Mouse (Mus musculus): Measurements from ENCODE around the gene Tppp3. TPM values are rescaled to one million over a fixed set of nuclear protein-coding genes. Genes with fewer than 3 reads are reported as not detected.

Tppp3 gene
- polyA plus RNA-seq, 1 experiment = 3.5 TPM

DNA sequence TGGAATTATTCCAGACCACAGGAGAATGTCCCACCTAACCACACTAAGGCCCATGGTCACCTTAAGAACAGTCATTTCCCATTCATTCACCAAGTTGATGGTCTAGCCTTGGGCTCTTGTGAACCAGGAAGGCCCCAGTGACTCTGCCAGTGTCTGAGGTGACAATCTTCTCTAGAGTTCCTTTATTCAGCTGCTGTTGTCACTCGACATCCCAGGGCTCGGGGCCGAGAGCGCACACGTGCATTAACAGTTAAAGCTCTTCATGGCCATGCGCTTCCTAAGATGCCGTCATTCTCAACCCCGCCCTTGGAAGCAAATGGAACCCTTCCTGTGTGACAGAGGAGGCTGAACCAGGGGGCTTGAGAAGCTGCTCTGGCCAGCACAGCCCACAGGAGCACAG lies 10.8 kb upstream of the Tppp3 start:
- WGBS = 87% methylated on average over 8 of the region's 8 CpGs
- TF ChIP-seq POLR2A (IDR thresholded peaks at IDR 0.05; ENCODE audit: borderline replicate concordance, control insufficient read depth, low read depth, low read length) = no peak
- TF ChIP-seq CTCF (IDR thresholded peaks at IDR 0.05; ENCODE audit: control insufficient read depth, insufficient read depth, low read length) = no peak

DNA sequence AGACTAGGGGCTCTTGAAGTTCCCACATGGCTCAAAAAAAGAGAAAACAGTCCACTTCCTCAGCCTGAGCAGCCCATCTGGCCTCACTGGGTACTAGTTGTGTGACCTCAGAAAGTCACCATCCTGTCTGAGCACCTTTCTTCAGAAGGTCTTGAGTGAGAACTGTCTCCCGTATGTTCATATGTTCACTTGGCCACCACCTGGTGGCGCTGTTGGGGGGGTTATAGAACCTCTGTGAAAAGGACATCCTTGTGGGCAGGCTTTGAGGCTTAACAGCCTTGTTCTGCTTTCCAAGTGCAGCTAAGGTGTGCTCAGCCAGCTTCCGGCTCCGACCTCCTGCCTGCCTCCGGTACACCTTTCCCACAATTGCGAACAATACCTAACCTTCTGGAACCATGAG lies 10.1 kb upstream of the Tppp3 start:
- TF ChIP-seq POLR2A (IDR thresholded peaks at IDR 0.05; ENCODE audit: borderline replicate concordance, control insufficient read depth, low read depth, low read length) (no peak), CTCF (IDR thresholded peaks at IDR 0.05; ENCODE audit: control insufficient read depth, insufficient read depth, low read length) (peak; percentile 51; the same call in 1 of the 2 replicates)
- Histone ChIP-seq H3K27ac (ENCODE audit: control insufficient read depth, insufficient read depth, low read depth, low read length, poor library complexity) (no peak overlapping the region), H3K4me3 (replicated peaks; ENCODE audit: control insufficient read depth, low read depth, low read length) (no peak overlapping the region), H3K4me1 (ENCODE audit: control insufficient read depth, insufficient read depth, low read length) (no peaks in the 10 kb centered on the region)
- WGBS = 68% methylated on average over 6 of the region's 6 CpGs

More for the DNA sequence above, 10.8 kb upstream of the Tppp3 start:
- H3K27ac ChIP-seq (ENCODE audit: control insufficient read depth, insufficient read depth, low read depth, low read length, poor library complexity) = no peak overlapping the region
- H3K4me3 ChIP-seq (replicated peaks; ENCODE audit: control insufficient read depth, low read depth, low read length) = no peak overlapping the region
- no peaks in the 10 kb centered on the region for H3K4me1 ChIP-seq (ENCODE audit: control insufficient read depth, insufficient read depth, low read length)

DNA sequence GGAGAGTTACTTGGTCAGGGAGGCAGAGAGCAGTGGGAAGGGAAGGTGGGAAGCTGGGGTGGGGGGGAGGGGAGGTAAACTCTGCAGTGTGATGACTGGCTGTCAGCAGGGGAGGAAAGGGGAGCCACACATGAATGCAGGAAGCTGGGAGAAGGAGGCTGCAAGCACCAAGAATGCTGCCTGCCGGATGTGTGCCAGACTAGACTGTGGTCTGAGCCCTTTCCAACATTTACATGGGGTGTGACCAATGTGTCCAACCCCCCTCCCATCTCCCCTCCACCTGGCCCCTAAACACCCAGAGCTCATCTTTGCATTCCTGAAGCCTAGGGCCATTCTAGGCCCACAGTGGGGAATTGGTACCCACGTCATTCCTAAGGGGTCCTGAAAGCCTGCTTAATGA lies 9.7 kb upstream of the Tppp3 start:
- TF ChIP-seq CTCF (IDR thresholded peaks at IDR 0.05; ENCODE audit: control insufficient read depth, insufficient read depth, low read length) (no peak), POLR2A (IDR thresholded peaks at IDR 0.05; ENCODE audit: borderline replicate concordance, control insufficient read depth, low read depth, low read length) (no peak)
- no peak overlapping the region for H3K27ac ChIP-seq (ENCODE audit: control insufficient read depth, insufficient read depth, low read depth, low read length, poor library complexity)
- 82% methylated on average over 2 of the region's 2 CpGs for WGBS

DNA sequence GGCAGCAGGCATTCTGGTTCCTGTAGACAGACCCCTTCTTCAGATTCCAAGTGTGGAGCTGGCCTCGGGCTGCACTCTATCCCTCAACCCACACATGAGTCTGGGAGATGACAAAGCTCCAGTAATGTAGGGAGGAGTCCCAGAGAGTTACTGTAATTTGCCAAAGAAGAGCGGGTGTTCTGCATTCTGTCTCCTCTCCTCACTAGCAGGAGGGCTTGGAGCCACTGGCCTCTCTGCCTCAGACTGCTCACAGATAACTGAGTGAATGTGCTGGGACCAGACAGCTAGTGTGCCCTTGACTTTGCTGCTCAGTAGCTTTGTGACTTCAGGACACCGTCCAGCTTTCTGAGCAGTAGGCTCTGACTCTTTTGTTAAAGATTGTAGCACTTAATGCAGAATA lies 6.5 kb upstream of the Tppp3 start:
- 85% methylated on average over 3 of the region's 3 CpGs for WGBS
- Histone ChIP-seq H3K27ac (ENCODE audit: control insufficient read depth, insufficient read depth, low read depth, low read length, poor library complexity) (no peak overlapping the region), H3K4me3 (replicated peaks; ENCODE audit: control insufficient read depth, low read depth, low read length) (no peak overlapping the region), H3K4me1 (ENCODE audit: control insufficient read depth, insufficient read depth, low read length) (no peaks in the 10 kb centered on the region)
- no peak for TF ChIP-seq CTCF (IDR thresholded peaks at IDR 0.05; ENCODE audit: control insufficient read depth, insufficient read depth, low read length)
- no peak for TF ChIP-seq POLR2A (IDR thresholded peaks at IDR 0.05; ENCODE audit: borderline replicate concordance, control insufficient read depth, low read depth, low read length)

More for the DNA sequence above, 9.7 kb upstream of the Tppp3 start:
- Histone ChIP-seq H3K4me3 (replicated peaks; ENCODE audit: control insufficient read depth, low read depth, low read length) (no peak overlapping the region), H3K4me1 (ENCODE audit: control insufficient read depth, insufficient read depth, low read length) (no peaks in the 10 kb centered on the region)

DNA sequence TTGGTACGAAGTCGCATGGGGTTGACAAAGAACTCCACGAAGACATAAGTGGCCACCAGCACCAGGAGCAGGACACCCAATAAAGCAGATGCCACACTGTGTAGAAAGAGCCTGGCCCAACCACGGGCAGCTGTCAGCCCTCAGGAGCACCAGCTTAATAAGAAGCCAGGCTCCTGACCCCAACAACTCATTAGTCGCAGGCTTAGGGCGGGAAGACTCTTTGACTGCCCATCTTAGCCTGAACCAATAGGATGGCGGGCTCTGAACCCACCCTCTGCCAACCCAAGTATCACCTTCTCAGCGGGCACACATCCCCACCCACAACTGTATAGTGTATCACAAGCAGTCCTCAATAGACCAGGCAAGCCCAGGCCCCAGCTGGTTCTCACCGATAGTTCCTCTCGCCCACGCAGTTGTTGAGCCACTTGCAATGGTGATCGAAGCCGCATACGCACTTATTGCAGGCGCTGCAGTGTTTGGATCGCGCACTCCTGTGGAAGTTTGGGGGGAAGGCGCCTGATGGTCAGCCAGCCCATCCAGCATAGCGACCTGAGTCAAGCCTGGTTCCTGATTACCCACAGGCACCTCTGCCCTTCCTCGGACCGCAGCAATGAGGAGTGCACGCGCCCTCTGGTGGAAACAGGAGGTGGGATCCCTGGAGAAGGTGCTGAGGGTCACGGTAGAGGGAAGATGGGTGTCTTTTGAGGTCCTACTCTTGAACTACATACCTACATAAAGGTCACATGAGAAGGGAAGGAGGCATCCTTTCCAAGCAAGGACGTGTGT lies 5.5 kb upstream of the Tppp3 start:
- Histone ChIP-seq H3K4me3 (replicated peaks; ENCODE audit: control insufficient read depth, low read depth, low read length) (no peak overlapping the region), H3K27ac (ENCODE audit: control insufficient read depth, insufficient read depth, low read depth, low read length, poor library complexity) (no peak overlapping the region), H3K4me1 (ENCODE audit: control insufficient read depth, insufficient read depth, low read length) (no peaks in the 10 kb centered on the region)
- TF ChIP-seq CTCF (IDR thresholded peaks at IDR 0.05; ENCODE audit: control insufficient read depth, insufficient read depth, low read length) (peak; percentile 82), POLR2A (IDR thresholded peaks at IDR 0.05; ENCODE audit: borderline replicate concordance, control insufficient read depth, low read depth, low read length) (no peak; the same call in 1 of the 2 replicates)
- 60% methylated on average over 25 of the region's 25 CpGs for WGBS

DNA sequence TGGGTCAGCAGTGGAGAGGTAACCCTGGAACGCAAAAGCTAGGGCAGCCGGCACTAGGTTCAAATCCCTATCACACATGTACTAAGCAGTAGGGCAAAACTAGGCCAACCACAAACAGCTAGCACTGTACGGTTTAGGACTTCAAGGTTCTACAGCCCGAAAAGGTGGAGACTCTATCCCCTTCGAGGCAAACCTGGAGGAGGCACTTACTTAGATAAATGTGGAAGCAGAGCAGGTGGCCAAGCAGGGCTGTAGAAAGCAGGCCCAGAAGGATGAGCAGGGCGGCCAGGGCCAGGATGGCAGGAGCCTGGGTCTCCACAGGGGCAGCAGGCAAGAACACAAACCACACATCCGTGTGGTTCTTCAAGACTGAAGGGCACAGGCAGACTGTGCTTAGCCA lies 4.8 kb upstream of the Tppp3 start:
- 86% methylated on average over 7 of the region's 7 CpGs for WGBS
- Histone ChIP-seq H3K4me3 (replicated peaks; ENCODE audit: control insufficient read depth, low read depth, low read length) (no peak overlapping the region), H3K4me1 (ENCODE audit: control insufficient read depth, insufficient read depth, low read length) (no peaks in the 10 kb centered on the region), H3K27ac (ENCODE audit: control insufficient read depth, insufficient read depth, low read depth, low read length, poor library complexity) (no peak overlapping the region)
- TF ChIP-seq POLR2A (IDR thresholded peaks at IDR 0.05; ENCODE audit: borderline replicate concordance, control insufficient read depth, low read depth, low read length) = no peak

DNA sequence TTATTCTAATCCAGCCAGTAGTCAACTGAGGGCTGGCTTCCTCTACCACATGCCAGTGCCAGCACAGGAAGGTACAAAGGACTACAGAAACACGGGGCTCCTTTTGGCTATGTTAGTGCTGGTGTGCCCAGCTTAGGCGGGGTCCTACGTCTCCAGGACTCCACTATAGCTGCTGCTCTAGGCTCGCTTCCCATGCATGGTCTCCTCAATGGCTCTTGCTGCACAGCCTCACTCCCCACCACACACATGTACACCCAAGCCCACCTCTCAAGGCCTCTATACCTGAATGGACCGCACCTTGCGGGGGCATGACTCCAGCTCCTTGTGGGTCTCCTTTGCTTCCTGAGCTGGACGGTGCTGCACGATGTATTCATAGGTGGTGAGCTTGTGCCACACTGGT lies 4.4 kb upstream of the Tppp3 start:
- no peaks in the 10 kb centered on the region for H3K4me1 ChIP-seq (ENCODE audit: control insufficient read depth, insufficient read depth, low read length)
- TF ChIP-seq CTCF (IDR thresholded peaks at IDR 0.05; ENCODE audit: control insufficient read depth, insufficient read depth, low read length) (no peak), POLR2A (IDR thresholded peaks at IDR 0.05; ENCODE audit: borderline replicate concordance, control insufficient read depth, low read depth, low read length) (no peak)
- no peak overlapping the region for H3K4me3 ChIP-seq (replicated peaks; ENCODE audit: control insufficient read depth, low read depth, low read length)
- 90% methylated on average over 8 of the region's 8 CpGs for WGBS
- no peak overlapping the region for H3K27ac ChIP-seq (ENCODE audit: control insufficient read depth, insufficient read depth, low read depth, low read length, poor library complexity)

DNA sequence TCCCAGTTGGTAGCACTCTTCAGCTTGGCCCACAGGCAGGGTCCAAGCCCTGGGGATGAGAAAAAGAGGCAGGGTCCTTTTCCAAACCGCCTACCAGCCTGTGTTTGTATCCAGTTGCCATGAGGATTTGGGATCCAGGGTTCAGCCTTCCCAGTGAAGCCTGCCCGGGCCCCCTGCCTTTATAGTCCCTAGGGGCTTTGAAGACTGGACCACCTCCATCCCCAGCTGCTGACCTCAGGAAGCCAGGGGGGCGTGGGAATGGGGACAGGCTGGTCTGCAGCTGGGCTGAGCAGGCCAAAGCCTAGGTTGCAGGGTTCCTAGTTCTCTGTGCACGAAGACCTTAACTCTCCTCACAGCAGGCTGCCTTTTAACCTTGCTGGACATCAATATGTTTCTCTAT lies 3.9 kb upstream of the Tppp3 start:
- WGBS = 86% methylated on average over 4 of the region's 4 CpGs
- Histone ChIP-seq H3K4me1 (ENCODE audit: control insufficient read depth, insufficient read depth, low read length) (no peaks in the 10 kb centered on the region), H3K27ac (ENCODE audit: control insufficient read depth, insufficient read depth, low read depth, low read length, poor library complexity) (no peak overlapping the region), H3K4me3 (replicated peaks; ENCODE audit: control insufficient read depth, low read depth, low read length) (no peak overlapping the region)
- TF ChIP-seq POLR2A (IDR thresholded peaks at IDR 0.05; ENCODE audit: borderline replicate concordance, control insufficient read depth, low read depth, low read length) (no peak), CTCF (IDR thresholded peaks at IDR 0.05; ENCODE audit: control insufficient read depth, insufficient read depth, low read length) (no peak)

Data from bone marrow, adult 2 months (tissue).